Mouse (Mus musculus): ENCODE measurements around the gene Zbtb8a. TPM values are rescaled to one million over a fixed set of nuclear protein-coding genes. Genes with fewer than 3 reads are reported as not detected.

Zbtb8a gene
- total and polyA plus RNA-seq, 2 experiments from 2014 or later: 7.0 to 14.0 TPM

- H3K9ac ChIP-seq (replicated peaks; ENCODE audit: low read depth, low read length): no peak overlapping the region
- no peaks in the 10 kb centered on the region for H3K9me3 ChIP-seq (replicated peaks; ENCODE audit: control insufficient read depth, low read length)
- WGBS: 59% methylated on average over 14 of the region's 14 CpGs
- DNase-seq (ENCODE audit: low spot score): no peak
- no peak overlapping the region for H3K27ac ChIP-seq (ENCODE audit: low read depth)
- H3K4me1 ChIP-seq (ENCODE audit: control insufficient read depth, insufficient read depth): no peaks in the 10 kb centered on the region
- no peak overlapping the region for H3K4me2 ChIP-seq (ENCODE audit: low read depth, low read length)
- no peaks in the 10 kb centered on the region for H3K36me3 ChIP-seq (replicated peaks; ENCODE audit: control insufficient read depth, insufficient read depth, low read length)
- no peak overlapping the region for H3K4me3 ChIP-seq (ENCODE audit: low read depth, low read length)
- no peak for ATAC-seq (ENCODE audit: insufficient read depth, low read depth)
- TF ChIP-seq EP300 (IDR thresholded peaks at IDR 0.05; ENCODE audit: low read depth) (no peak), CTCF (IDR thresholded peaks at IDR 0.05; ENCODE audit: low read depth) (no peak)
- H3K27me3 ChIP-seq (ENCODE audit: control insufficient read depth, insufficient read depth, low read length): no peaks in the 10 kb centered on the region
Measured at GRCm38 (mm10) chr4:129390216-129390743, 12.4 kb upstream of the Zbtb8a start.

GRCm38 (mm10) chr4:129388404-129388803, 10.5 kb upstream of the Zbtb8a start:
- Histone ChIP-seq H3K4me2 (ENCODE audit: low read depth, low read length) (no peak overlapping the region), H3K27me3 (ENCODE audit: control insufficient read depth, insufficient read depth, low read length) (no peaks in the 10 kb centered on the region), H3K9ac (replicated peaks; ENCODE audit: low read depth, low read length) (no peak overlapping the region), H3K36me3 (replicated peaks; ENCODE audit: control insufficient read depth, insufficient read depth, low read length) (no peaks in the 10 kb centered on the region), H3K9me3 (replicated peaks; ENCODE audit: control insufficient read depth, low read length) (no peaks in the 10 kb centered on the region), H3K4me1 (ENCODE audit: control insufficient read depth, insufficient read depth) (no peaks in the 10 kb centered on the region), H3K4me3 (ENCODE audit: low read depth, low read length) (no peak overlapping the region), H3K27ac (ENCODE audit: low read depth) (no peak overlapping the region)
- ATAC-seq (ENCODE audit: insufficient read depth, low read depth) (no peak), DNase-seq (ENCODE audit: low spot score) (no peak)
- TF ChIP-seq EP300 (IDR thresholded peaks at IDR 0.05; ENCODE audit: low read depth): no peak
- TF ChIP-seq CTCF (IDR thresholded peaks at IDR 0.05; ENCODE audit: low read depth): no peak
- WGBS: 77% methylated on average over 5 of the region's 5 CpGs

GRCm38 (mm10) chr4:129386989-129387388, 9.1 kb upstream of the Zbtb8a start:
- H3K36me3 ChIP-seq (replicated peaks; ENCODE audit: control insufficient read depth, insufficient read depth, low read length): no peaks in the 10 kb centered on the region

GRCm38 (mm10) chr4:129386269-129386946, 8.5 kb upstream of the Zbtb8a start:
- Histone ChIP-seq H3K4me1 (ENCODE audit: control insufficient read depth, insufficient read depth) (no peaks in the 10 kb centered on the region), H3K36me3 (replicated peaks; ENCODE audit: control insufficient read depth, insufficient read depth, low read length) (no peaks in the 10 kb centered on the region), H3K9ac (replicated peaks; ENCODE audit: low read depth, low read length) (no peak overlapping the region), H3K4me2 (ENCODE audit: low read depth, low read length) (no peak overlapping the region), H3K9me3 (replicated peaks; ENCODE audit: control insufficient read depth, low read length) (no peaks in the 10 kb centered on the region), H3K4me3 (ENCODE audit: low read depth, low read length) (no peak overlapping the region), H3K27ac (ENCODE audit: low read depth) (no peak overlapping the region), H3K27me3 (ENCODE audit: control insufficient read depth, insufficient read depth, low read length) (no peaks in the 10 kb centered on the region)
- TF ChIP-seq EP300 (IDR thresholded peaks at IDR 0.05; ENCODE audit: low read depth) (no peak), CTCF (IDR thresholded peaks at IDR 0.05; ENCODE audit: low read depth) (no peak)
- ATAC-seq (ENCODE audit: insufficient read depth, low read depth): no peak
- DNase-seq (ENCODE audit: low spot score): no peak
- 71% methylated on average over 8 of the region's 8 CpGs for WGBS

More at GRCm38 (mm10) chr4:129386989-129387388, 9.1 kb upstream of the Zbtb8a start:
- H3K4me1 ChIP-seq (ENCODE audit: control insufficient read depth, insufficient read depth): no peaks in the 10 kb centered on the region
- no peak overlapping the region for H3K4me2 ChIP-seq (ENCODE audit: low read depth, low read length)
- H3K27ac ChIP-seq (ENCODE audit: low read depth): no peak overlapping the region
- H3K9me3 ChIP-seq (replicated peaks; ENCODE audit: control insufficient read depth, low read length): no peaks in the 10 kb centered on the region
- no peak for TF ChIP-seq EP300 (IDR thresholded peaks at IDR 0.05; ENCODE audit: low read depth)
- no peak for TF ChIP-seq CTCF (IDR thresholded peaks at IDR 0.05; ENCODE audit: low read depth)
- H3K4me3 ChIP-seq (ENCODE audit: low read depth, low read length): no peak overlapping the region
- DNase-seq (ENCODE audit: low spot score) (no peak), ATAC-seq (ENCODE audit: insufficient read depth, low read depth) (no peak)
- H3K27me3 ChIP-seq (ENCODE audit: control insufficient read depth, insufficient read depth, low read length): no peaks in the 10 kb centered on the region
- WGBS: 72% methylated on average over 2 of the region's 2 CpGs
- H3K9ac ChIP-seq (replicated peaks; ENCODE audit: low read depth, low read length): no peak overlapping the region

GRCm38 (mm10) chr4:129385685-129386084, 7.8 kb upstream of the Zbtb8a start:
- H3K9me3 ChIP-seq (replicated peaks; ENCODE audit: control insufficient read depth, low read length): no peaks in the 10 kb centered on the region
- no peaks in the 10 kb centered on the region for H3K27me3 ChIP-seq (ENCODE audit: control insufficient read depth, insufficient read depth, low read length)
- H3K9ac ChIP-seq (replicated peaks; ENCODE audit: low read depth, low read length): no peak overlapping the region
- no peak overlapping the region for H3K4me2 ChIP-seq (ENCODE audit: low read depth, low read length)
- H3K27ac ChIP-seq (ENCODE audit: low read depth): no peak overlapping the region
- no peak overlapping the region for H3K4me3 ChIP-seq (ENCODE audit: low read depth, low read length)
- no peaks in the 10 kb centered on the region for H3K4me1 ChIP-seq (ENCODE audit: control insufficient read depth, insufficient read depth)
- ATAC-seq (ENCODE audit: insufficient read depth, low read depth) (no peak), DNase-seq (ENCODE audit: low spot score) (no peak)
- H3K36me3 ChIP-seq (replicated peaks; ENCODE audit: control insufficient read depth, insufficient read depth, low read length): no peaks in the 10 kb centered on the region
- 79% methylated on average over 11 of the region's 11 CpGs for WGBS
- TF ChIP-seq CTCF (IDR thresholded peaks at IDR 0.05; ENCODE audit: low read depth): no peak

GRCm38 (mm10) chr4:129384440-129384839, 6.5 kb upstream of the Zbtb8a start:
- Histone ChIP-seq H3K9me3 (replicated peaks; ENCODE audit: control insufficient read depth, low read length) (no peaks in the 10 kb centered on the region), H3K36me3 (replicated peaks; ENCODE audit: control insufficient read depth, insufficient read depth, low read length) (no peaks in the 10 kb centered on the region), H3K27me3 (ENCODE audit: control insufficient read depth, insufficient read depth, low read length) (no peaks in the 10 kb centered on the region), H3K9ac (replicated peaks; ENCODE audit: low read depth, low read length) (no peak overlapping the region), H3K4me3 (ENCODE audit: low read depth, low read length) (no peak overlapping the region), H3K27ac (ENCODE audit: low read depth) (peak overlapping the region; percentile 35), H3K4me2 (ENCODE audit: low read depth, low read length) (no peak overlapping the region), H3K4me1 (ENCODE audit: control insufficient read depth, insufficient read depth) (no peaks in the 10 kb centered on the region)
- TF ChIP-seq CTCF (IDR thresholded peaks at IDR 0.05; ENCODE audit: low read depth): no peak
- ATAC-seq (ENCODE audit: insufficient read depth, low read depth): peak; percentile 61
- 22% methylated on average over 6 of the region's 6 CpGs for WGBS
- peak; percentile 51 for DNase-seq (ENCODE audit: low spot score)

All from heart, postnatal 0 days (tissue).